Mouse (Mus musculus): Measurements from ENCODE around the gene Ano6. TPM values are rescaled to one million over a fixed set of nuclear protein-coding genes. Genes with fewer than 3 reads are reported as not detected.

Gene Ano6
- polyA plus RNA-seq, 1 experiment: 5.8 TPM

DNA sequence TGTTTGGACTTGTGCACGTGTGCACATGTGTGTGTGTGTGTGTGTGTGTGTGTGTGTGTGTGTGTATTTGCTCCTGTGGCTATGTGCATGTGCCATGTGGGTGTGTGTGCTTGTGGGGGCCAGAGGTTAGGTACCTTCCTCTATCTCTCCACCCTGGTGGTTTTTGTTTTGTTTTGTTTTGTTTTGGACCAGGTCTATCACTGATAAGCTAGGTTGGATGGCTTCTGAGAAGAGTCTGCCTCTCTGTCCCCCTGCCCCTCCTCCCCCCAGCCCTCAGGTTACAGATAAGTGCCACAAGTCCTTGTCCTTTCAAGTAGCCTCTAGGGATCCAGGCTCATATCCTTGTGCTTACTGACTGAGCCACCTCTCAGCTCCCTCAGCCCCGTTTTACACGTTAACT lies 49.1 kb downstream of the Ano6 start:
- H3K4me3 ChIP-seq (ENCODE audit: control insufficient read depth, low read depth, low read length): no peak overlapping the region
- H3K36me3 ChIP-seq (ENCODE audit: control insufficient read depth, insufficient read depth, low read length): no peaks in the 10 kb centered on the region
- H3K27me3 ChIP-seq (ENCODE audit: control insufficient read depth, insufficient read depth, low read length): no peaks in the 10 kb centered on the region
- no peak overlapping the region for H3K27ac ChIP-seq (ENCODE audit: control insufficient read depth, insufficient read depth, low read depth, low read length)
- H3K4me1 ChIP-seq (ENCODE audit: control insufficient read depth, insufficient read depth, low read length): no peaks in the 10 kb centered on the region
- no peak for TF ChIP-seq POLR2A (IDR thresholded peaks at IDR 0.05; ENCODE audit: control insufficient read depth, low read depth, low read length)
- no peak for TF ChIP-seq CTCF (IDR thresholded peaks at IDR 0.05; ENCODE audit: control insufficient read depth, insufficient read depth, insufficient replicate concordance, low read depth, low read length)

DNA sequence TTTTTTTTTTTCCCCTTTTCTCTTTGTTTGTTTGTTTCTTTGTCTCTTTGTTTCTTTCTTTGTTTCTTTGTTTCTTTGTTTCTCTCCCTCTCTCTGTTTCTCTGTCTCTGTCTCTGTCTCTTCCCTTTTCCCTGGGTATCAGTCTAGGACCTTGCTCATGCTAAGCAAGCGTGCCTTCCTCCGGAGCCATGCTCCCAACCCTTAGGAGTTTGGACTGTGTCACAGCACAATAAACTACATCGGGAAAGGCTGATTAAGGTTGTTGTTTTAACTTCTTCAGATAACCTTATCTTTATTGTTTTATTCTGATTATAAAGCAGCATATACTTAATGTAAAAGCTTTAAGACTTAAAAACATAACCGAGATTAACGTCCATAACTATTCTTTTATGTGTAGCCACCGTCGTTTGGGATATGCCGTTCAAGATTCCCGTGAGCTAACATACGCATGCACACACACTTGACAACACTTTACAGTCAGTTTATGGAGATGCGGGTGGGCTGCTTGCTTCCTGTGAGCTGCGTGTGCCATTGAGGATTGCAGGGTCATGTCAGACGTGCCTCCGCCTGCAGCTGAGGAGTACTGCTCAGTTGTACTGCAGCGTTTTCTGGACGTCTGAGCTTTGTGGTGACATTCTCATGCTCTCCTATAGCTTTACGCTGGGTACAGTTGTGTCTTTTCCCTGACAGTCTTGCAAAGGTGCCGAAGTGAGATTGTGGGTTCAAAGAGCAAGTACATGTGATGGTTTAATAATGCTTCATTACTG lies 52.7 kb downstream of the Ano6 start:
- no peak overlapping the region for H3K4me3 ChIP-seq (ENCODE audit: control insufficient read depth, low read depth, low read length)
- H3K27me3 ChIP-seq (ENCODE audit: control insufficient read depth, insufficient read depth, low read length): no peaks in the 10 kb centered on the region
- TF ChIP-seq POLR2A (IDR thresholded peaks at IDR 0.05; ENCODE audit: control insufficient read depth, low read depth, low read length): no peak
- TF ChIP-seq CTCF (IDR thresholded peaks at IDR 0.05; ENCODE audit: control insufficient read depth, insufficient read depth, insufficient replicate concordance, low read depth, low read length): no peak
- H3K36me3 ChIP-seq (ENCODE audit: control insufficient read depth, insufficient read depth, low read length): no peaks in the 10 kb centered on the region
- no peak overlapping the region for H3K27ac ChIP-seq (ENCODE audit: control insufficient read depth, insufficient read depth, low read depth, low read length)
- H3K4me1 ChIP-seq (ENCODE audit: control insufficient read depth, insufficient read depth, low read length): no peaks in the 10 kb centered on the region

DNA sequence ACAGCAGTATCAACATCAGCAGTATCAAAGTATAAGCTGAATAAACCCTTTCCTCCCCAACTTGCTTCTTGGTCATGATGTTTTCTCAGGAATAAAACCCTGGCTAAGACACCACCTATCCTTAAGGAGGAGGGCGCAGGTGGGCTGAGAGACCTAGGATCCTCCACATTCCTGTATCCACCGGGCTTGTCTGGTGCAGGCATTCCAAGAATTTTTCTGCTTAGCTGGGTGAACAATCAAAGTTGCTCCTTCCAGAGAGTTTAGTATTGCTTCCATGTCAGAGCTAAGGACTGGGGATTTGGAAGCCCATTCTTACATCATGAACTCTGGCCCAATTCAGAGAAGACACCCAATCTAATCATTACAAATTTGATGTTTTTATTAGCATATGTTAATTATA lies 53.8 kb downstream of the Ano6 start:
- Histone ChIP-seq H3K27me3 (ENCODE audit: control insufficient read depth, insufficient read depth, low read length) (no peaks in the 10 kb centered on the region), H3K4me1 (ENCODE audit: control insufficient read depth, insufficient read depth, low read length) (no peaks in the 10 kb centered on the region), H3K27ac (ENCODE audit: control insufficient read depth, insufficient read depth, low read depth, low read length) (no peak overlapping the region), H3K4me3 (ENCODE audit: control insufficient read depth, low read depth, low read length) (no peak overlapping the region), H3K36me3 (ENCODE audit: control insufficient read depth, insufficient read depth, low read length) (no peaks in the 10 kb centered on the region)
- TF ChIP-seq CTCF (IDR thresholded peaks at IDR 0.05; ENCODE audit: control insufficient read depth, insufficient read depth, insufficient replicate concordance, low read depth, low read length): no peak
- no peak for TF ChIP-seq POLR2A (IDR thresholded peaks at IDR 0.05; ENCODE audit: control insufficient read depth, low read depth, low read length)

DNA sequence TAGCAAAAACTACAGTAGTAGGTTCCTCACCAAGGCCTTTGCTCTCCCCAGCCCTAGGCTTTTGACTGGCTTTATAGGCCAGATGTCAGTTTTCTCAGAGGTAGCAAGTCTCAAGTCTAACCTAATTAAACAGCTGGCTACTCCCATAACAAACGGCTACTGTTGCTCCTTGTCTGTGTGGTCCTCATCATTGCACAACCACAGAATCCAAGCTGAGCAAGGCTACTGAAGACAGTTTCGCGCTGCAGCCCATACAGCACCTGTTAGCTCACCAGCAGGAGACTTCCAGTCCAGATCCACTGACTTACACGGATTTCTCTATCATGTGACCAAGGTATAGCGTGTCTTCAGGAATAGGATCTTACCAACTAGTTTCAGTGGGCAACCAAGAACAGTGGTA lies 55.5 kb downstream of the Ano6 start:
- TF ChIP-seq POLR2A (IDR thresholded peaks at IDR 0.05; ENCODE audit: control insufficient read depth, low read depth, low read length) (no peak), CTCF (IDR thresholded peaks at IDR 0.05; ENCODE audit: control insufficient read depth, insufficient read depth, insufficient replicate concordance, low read depth, low read length) (no peak)
- peaks cover 6% of the 10 kb centered on the region; the same call in 1 of the 2 replicates for H3K4me1 ChIP-seq (ENCODE audit: control insufficient read depth, insufficient read depth, low read length)
- H3K27ac ChIP-seq (ENCODE audit: control insufficient read depth, insufficient read depth, low read depth, low read length): no peak overlapping the region

DNA sequence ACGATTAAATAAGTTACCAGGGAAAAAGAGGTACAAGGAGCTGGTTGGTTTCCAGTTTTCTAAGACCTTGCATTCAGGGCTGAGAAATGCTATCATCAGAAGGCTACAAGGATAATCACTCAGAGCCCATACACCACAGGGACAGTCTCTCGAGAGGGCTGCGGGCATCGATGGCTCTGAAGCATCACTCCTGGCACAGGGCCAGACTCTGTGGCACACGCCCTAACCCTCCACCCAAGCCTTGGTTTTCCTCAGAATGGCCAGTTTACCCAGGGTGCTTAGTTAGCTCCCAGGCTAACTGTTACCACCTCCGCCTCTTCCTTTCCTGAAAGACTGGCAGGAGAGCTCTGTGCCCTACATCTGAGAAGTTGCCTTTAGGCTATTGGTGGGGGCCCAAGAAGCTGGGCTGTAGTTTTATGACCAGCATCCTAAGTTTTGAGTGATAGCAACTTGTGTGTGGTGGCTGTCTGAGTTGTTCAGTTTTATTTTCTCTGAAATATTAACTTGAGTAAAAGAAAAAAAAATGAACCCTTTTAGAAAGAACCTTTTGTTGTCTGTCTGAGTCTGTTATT lies 57.9 kb downstream of the Ano6 start:
- no peaks in the 10 kb centered on the region for H3K27me3 ChIP-seq (ENCODE audit: control insufficient read depth, insufficient read depth, low read length)
- H3K36me3 ChIP-seq (ENCODE audit: control insufficient read depth, insufficient read depth, low read length): no peaks in the 10 kb centered on the region
- H3K4me1 ChIP-seq (ENCODE audit: control insufficient read depth, insufficient read depth, low read length): peaks cover 6% of the 10 kb centered on the region; the same call in 1 of the 2 replicates
- H3K4me3 ChIP-seq (ENCODE audit: control insufficient read depth, low read depth, low read length): no peak overlapping the region
- H3K27ac ChIP-seq (ENCODE audit: control insufficient read depth, insufficient read depth, low read depth, low read length): no peak overlapping the region
- TF ChIP-seq CTCF (IDR thresholded peaks at IDR 0.05; ENCODE audit: control insufficient read depth, insufficient read depth, insufficient replicate concordance, low read depth, low read length) (no peak), POLR2A (IDR thresholded peaks at IDR 0.05; ENCODE audit: control insufficient read depth, low read depth, low read length) (no peak)

More for the DNA sequence above, 55.5 kb downstream of the Ano6 start:
- Histone ChIP-seq H3K36me3 (ENCODE audit: control insufficient read depth, insufficient read depth, low read length) (no peaks in the 10 kb centered on the region), H3K27me3 (ENCODE audit: control insufficient read depth, insufficient read depth, low read length) (no peaks in the 10 kb centered on the region), H3K4me3 (ENCODE audit: control insufficient read depth, low read depth, low read length) (no peak overlapping the region)

DNA sequence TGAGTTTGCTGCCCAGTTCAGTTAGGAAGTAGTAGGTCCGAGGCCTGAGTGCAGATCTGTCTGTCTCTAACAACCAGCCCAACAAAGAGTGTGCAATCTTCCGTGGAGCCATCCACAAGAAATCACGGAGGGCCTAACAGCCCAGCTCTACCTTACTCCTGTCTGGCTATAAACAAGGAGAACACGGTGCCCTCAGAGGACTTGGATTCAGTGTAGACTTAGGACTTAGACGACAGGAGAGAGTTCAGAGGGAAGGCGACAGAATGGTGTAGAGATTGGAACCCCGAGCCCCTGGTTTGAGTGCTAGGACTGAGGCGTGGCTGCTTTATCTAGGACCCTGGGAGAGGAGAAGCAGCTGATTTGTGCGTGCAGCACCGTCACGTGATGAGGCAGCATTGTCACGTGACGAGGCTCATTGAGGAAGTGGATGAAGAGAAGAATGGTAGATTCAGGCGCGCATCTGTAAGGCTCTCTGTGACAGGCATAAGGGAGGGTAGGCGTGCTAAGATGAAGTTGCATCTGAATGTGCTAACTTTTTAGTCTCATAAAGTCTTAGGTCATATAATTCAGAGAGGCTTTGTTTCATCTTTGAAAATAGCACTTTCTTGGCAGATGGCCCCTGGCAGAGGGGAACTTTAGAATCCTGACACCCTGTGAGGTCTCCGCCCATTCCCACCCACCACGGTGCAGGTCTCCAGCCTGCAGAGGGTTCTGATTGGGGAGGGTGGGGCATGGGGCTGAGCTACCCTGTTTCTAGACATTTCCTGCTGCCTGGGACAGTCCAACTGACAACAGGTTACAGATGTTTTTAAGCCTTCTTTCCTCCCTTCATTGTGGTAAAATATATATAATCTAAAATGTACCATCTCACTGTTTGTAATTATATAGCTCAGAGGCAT lies 59.1 kb downstream of the Ano6 start:
- Histone ChIP-seq H3K36me3 (ENCODE audit: control insufficient read depth, insufficient read depth, low read length) (no peaks in the 10 kb centered on the region), H3K27me3 (ENCODE audit: control insufficient read depth, insufficient read depth, low read length) (no peaks in the 10 kb centered on the region), H3K4me3 (ENCODE audit: control insufficient read depth, low read depth, low read length) (peak overlapping the region; percentile 11; the same call in 1 of the 2 replicates), H3K27ac (ENCODE audit: control insufficient read depth, insufficient read depth, low read depth, low read length) (no peak overlapping the region), H3K4me1 (ENCODE audit: control insufficient read depth, insufficient read depth, low read length) (peaks cover 6% of the 10 kb centered on the region; the same call in 1 of the 2 replicates)
- TF ChIP-seq CTCF (IDR thresholded peaks at IDR 0.05; ENCODE audit: control insufficient read depth, insufficient read depth, insufficient replicate concordance, low read depth, low read length) (no peak), POLR2A (IDR thresholded peaks at IDR 0.05; ENCODE audit: control insufficient read depth, low read depth, low read length) (no peak)

DNA sequence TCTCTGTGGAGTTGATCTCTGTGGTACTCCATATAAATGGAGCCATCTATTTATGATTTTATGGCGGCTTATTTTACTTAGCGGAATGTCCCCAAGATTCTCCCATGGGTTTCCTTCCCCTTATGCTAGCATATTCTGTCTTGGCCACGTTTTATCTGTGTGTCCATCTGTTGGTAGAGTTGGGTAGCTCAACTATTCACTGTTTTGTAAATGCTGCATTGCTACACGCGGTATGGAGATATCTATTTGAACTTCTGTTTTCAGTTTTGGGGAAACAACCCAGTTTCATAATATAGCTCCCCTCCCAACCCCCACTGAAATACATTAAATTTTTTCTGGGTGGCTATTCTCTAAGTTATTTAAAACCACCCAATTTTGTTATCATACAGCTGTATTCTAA lies 59.9 kb downstream of the Ano6 start:
- H3K27ac ChIP-seq (ENCODE audit: control insufficient read depth, insufficient read depth, low read depth, low read length): no peak overlapping the region
- no peak overlapping the region for H3K4me3 ChIP-seq (ENCODE audit: control insufficient read depth, low read depth, low read length)
- H3K27me3 ChIP-seq (ENCODE audit: control insufficient read depth, insufficient read depth, low read length): no peaks in the 10 kb centered on the region
- H3K4me1 ChIP-seq (ENCODE audit: control insufficient read depth, insufficient read depth, low read length): peaks cover 6% of the 10 kb centered on the region; the same call in 1 of the 2 replicates
- H3K36me3 ChIP-seq (ENCODE audit: control insufficient read depth, insufficient read depth, low read length): no peaks in the 10 kb centered on the region
- TF ChIP-seq CTCF (IDR thresholded peaks at IDR 0.05; ENCODE audit: control insufficient read depth, insufficient read depth, insufficient replicate concordance, low read depth, low read length) (no peak), POLR2A (IDR thresholded peaks at IDR 0.05; ENCODE audit: control insufficient read depth, low read depth, low read length) (no peak)

All from testis, adult 2 months (tissue).